Mouse (Mus musculus) limb, embryonic 13.5 days (tissue): ENCODE measurements around the gene Tex19.1. TPM values are rescaled to one million over a fixed set of nuclear protein-coding genes. Genes with fewer than 3 reads are reported as not detected.
"Not testable (repeated sequence)": the region's sequence is repeated elsewhere in the genome, so short reads cannot be mapped to it uniquely, and the experiment has no call there.

Source experiments
- ATAC-seq: fragments of 200-750 bp; cut with Nextera tagmentation; 2 replicates; pipeline ENCODE4 v1.8.0; 2017; ENCODE audit warnings: low read depth, moderate number of reproducible peaks, moderate TSS enrichment; ENCODE audit not compliant: low FRiP score
- H3K27ac ChIP-seq: fragments of 300-500 bp; sonication (generic); 2 replicates; pipeline ENCODE4 v1.5.1; 2015; ENCODE audit warnings: inconsistent platforms, mild to moderate bottlenecking, moderate library complexity
- H3K27me3 ChIP-seq: fragments of 300-500 bp; sonication (generic); 2 replicates; pipeline ENCODE4 v1.6.1; 2015; ENCODE audit warnings: mild to moderate bottlenecking, inconsistent platforms
- H3K36me3 ChIP-seq: fragments of 300-500 bp; sonication (generic); 2 replicates; pipeline ENCODE4 v1.6.1; 2015; ENCODE audit warnings: inconsistent platforms, mild to moderate bottlenecking, moderate library complexity
- H3K4me1 ChIP-seq: fragments of 300-500 bp; sonication (generic); 2 replicates; pipeline ENCODE4 v1.6.1; 2015; ENCODE audit warnings: inconsistent platforms
- H3K4me2 ChIP-seq: fragments of 300-500 bp; sonication (generic); replicated peaks from 2 replicates; pipeline ENCODE4 v1.6.1; 2015; ENCODE audit warnings: inconsistent platforms, mild to moderate bottlenecking, moderate library complexity
- H3K4me3 ChIP-seq: fragments of 300-500 bp; sonication (generic); 2 replicates; pipeline ENCODE4 v1.5.1; 2015; ENCODE audit warnings: moderate library complexity, mild to moderate bottlenecking, inconsistent platforms
- H3K9ac ChIP-seq: fragments of 300-500 bp; sonication (generic); 2 replicates; pipeline ENCODE4 v1.6.1; 2015; ENCODE audit warnings: mild to moderate bottlenecking, inconsistent platforms
- H3K9me3 ChIP-seq: fragments of 300-500 bp; sonication (generic); 2 replicates; pipeline ENCODE4 v1.6.1; 2016; ENCODE audit warnings: inconsistent platforms
- WGBS: fragments of 180-500 bp; shearing (Covaris S2); methylation state at CpG from one replicate; pipeline ENCODE4 v1.1.7; 2015; 5-methylcytosine and 5-hydroxymethylcytosine counted together
- polyA plus RNA-seq: library from polyadenylated mRNA; unstranded; fragments of >200 nt; fragmentation: Nextera tagmentation; extraction: Ambion mirVana; gene quantifications from 2 replicates; pipeline ENCODE4 v1.2.1, GENCODE M21; 2015

Tex19.1 gene
- not detected in 2 replicates for polyA plus RNA-seq

- no peaks in the 10 kb centered on the region for H3K36me3 ChIP-seq
- no peaks in the 10 kb centered on the region for H3K4me1 ChIP-seq
- H3K27ac ChIP-seq, result no peak within 1 kb of the TSS
- no peaks in the 10 kb centered on the region for H3K27me3 ChIP-seq
- no peaks in the 10 kb centered on the region for H3K9me3 ChIP-seq
- no peak within 1 kb of the TSS for H3K4me3 ChIP-seq
- H3K9ac ChIP-seq, result no peak within 1 kb of the TSS
- no peak for ATAC-seq
- no peak within 1 kb of the TSS for H3K4me2 ChIP-seq
- WGBS, result 88% methylated on average over 22 of the region's 22 CpGs
Measured at GRCm38 (mm10) chr11:121145865-121146264, at the start of gene Tex19.1. Tex19.1 (plus strand) TSS chr11:121146143.

- Histone ChIP-seq H3K27ac (no peak overlapping the region), H3K9me3 (no peaks in the 10 kb centered on the region), H3K4me2 (no peak overlapping the region), H3K4me1 (no peaks in the 10 kb centered on the region), H3K36me3 (no peaks in the 10 kb centered on the region), H3K4me3 (no peak overlapping the region), H3K9ac (no peak overlapping the region), H3K27me3 (no peaks in the 10 kb centered on the region)
- ATAC-seq, result no peak
- 74% methylated on average over 7 of the region's 7 CpGs for WGBS
Measured at GRCm38 (mm10) chr11:121099762-121100161, 46.2 kb upstream of the Tex19.1 start.

GRCm38 (mm10) chr11:121100692-121101091 is 45.3 kb upstream of the Tex19.1 start:
- Histone ChIP-seq H3K27ac (no peak overlapping the region), H3K36me3 (no peaks in the 10 kb centered on the region), H3K27me3 (no peaks in the 10 kb centered on the region), H3K9ac (no peak overlapping the region), H3K4me3 (no peak overlapping the region), H3K9me3 (no peaks in the 10 kb centered on the region), H3K4me1 (no peaks in the 10 kb centered on the region), H3K4me2 (no peak overlapping the region)
- WGBS, result 42% methylated on average over 7 of the region's 7 CpGs
- no peak for ATAC-seq

- H3K36me3 ChIP-seq, result no peaks in the 10 kb centered on the region
- H3K27me3 ChIP-seq, result no peaks in the 10 kb centered on the region
- no peaks in the 10 kb centered on the region for H3K9me3 ChIP-seq
- WGBS, result 87% methylated on average over 4 of the region's 4 CpGs
- no peak overlapping the region for H3K4me2 ChIP-seq
- H3K27ac ChIP-seq, result no peak overlapping the region
- no peaks in the 10 kb centered on the region for H3K4me1 ChIP-seq
- H3K9ac ChIP-seq, result no peak overlapping the region
- ATAC-seq, result no peak
- H3K4me3 ChIP-seq, result no peak overlapping the region
Measured at GRCm38 (mm10) chr11:121101124-121101805, 44.7 kb upstream of the Tex19.1 start.

GRCm38 (mm10) chr11:121107242-121107641 is 38.7 kb upstream of the Tex19.1 start:
- H3K27me3 ChIP-seq, H3K36me3 ChIP-seq, H3K9ac ChIP-seq, H3K4me3 ChIP-seq, H3K9me3 ChIP-seq, H3K4me1 ChIP-seq, H3K4me2 ChIP-seq, H3K27ac ChIP-seq, ATAC-seq: not testable (repeated sequence)
- WGBS, result 76% methylated on average over 1 of the region's 1 CpGs

GRCm38 (mm10) chr11:121108061-121108460 is 37.9 kb upstream of the Tex19.1 start:
- no peak overlapping the region for H3K4me3 ChIP-seq
- H3K4me2 ChIP-seq, result no peak overlapping the region
- ATAC-seq, result no peak
- H3K9me3 ChIP-seq, result no peaks in the 10 kb centered on the region
- H3K36me3 ChIP-seq, result no peaks in the 10 kb centered on the region
- no peak overlapping the region for H3K27ac ChIP-seq
- H3K4me1 ChIP-seq, result no peaks in the 10 kb centered on the region; the same call in 1 of the 2 replicates
- 72% methylated on average over 9 of the region's 9 CpGs for WGBS
- no peaks in the 10 kb centered on the region for H3K27me3 ChIP-seq
- no peak overlapping the region for H3K9ac ChIP-seq

GRCm38 (mm10) chr11:121109986-121110385 is 36.0 kb upstream of the Tex19.1 start:
- Histone ChIP-seq H3K9me3 (no peaks in the 10 kb centered on the region), H3K27me3 (no peaks in the 10 kb centered on the region), H3K36me3 (no peaks in the 10 kb centered on the region), H3K9ac (no peak overlapping the region), H3K4me1 (no peaks in the 10 kb centered on the region; the same call in 1 of the 2 replicates), H3K27ac (no peak overlapping the region), H3K4me3 (no peak overlapping the region), H3K4me2 (no peak overlapping the region)
- ATAC-seq, result no peak
- 29% methylated on average over 2 of the region's 2 CpGs for WGBS

GRCm38 (mm10) chr11:121111051-121111450 is 34.9 kb upstream of the Tex19.1 start:
- no peaks in the 10 kb centered on the region for H3K27me3 ChIP-seq
- no peak for ATAC-seq
- no peak overlapping the region for H3K27ac ChIP-seq
- H3K4me3 ChIP-seq, result no peak overlapping the region
- no peak overlapping the region for H3K9ac ChIP-seq
- H3K4me2 ChIP-seq, result no peak overlapping the region
- WGBS, result 76% methylated on average over 3 of the region's 3 CpGs
- H3K4me1 ChIP-seq, result no peaks in the 10 kb centered on the region; the same call in 1 of the 2 replicates
- no peaks in the 10 kb centered on the region for H3K9me3 ChIP-seq
- H3K36me3 ChIP-seq, result no peaks in the 10 kb centered on the region

GRCm38 (mm10) chr11:121111601-121112000 is 34.3 kb upstream of the Tex19.1 start:
- WGBS, result 63% methylated on average over 1 of the region's 1 CpGs
- no peak overlapping the region for H3K4me2 ChIP-seq
- no peaks in the 10 kb centered on the region for H3K36me3 ChIP-seq
- no peaks in the 10 kb centered on the region; the same call in 1 of the 2 replicates for H3K4me1 ChIP-seq
- H3K27me3 ChIP-seq, result no peaks in the 10 kb centered on the region
- no peak overlapping the region for H3K4me3 ChIP-seq
- H3K9ac ChIP-seq, result no peak overlapping the region
- H3K9me3 ChIP-seq, result no peaks in the 10 kb centered on the region
- ATAC-seq, result no peak
- no peak overlapping the region for H3K27ac ChIP-seq

- 80% methylated on average over 5 of the region's 5 CpGs for WGBS
- H3K4me3 ChIP-seq, result no peak overlapping the region
- H3K27ac ChIP-seq, result no peak overlapping the region
- H3K27me3 ChIP-seq, result no peaks in the 10 kb centered on the region
- H3K36me3 ChIP-seq, result no peaks in the 10 kb centered on the region
- no peak overlapping the region for H3K4me2 ChIP-seq
- H3K4me1 ChIP-seq, result no peaks in the 10 kb centered on the region; the same call in 1 of the 2 replicates
- no peaks in the 10 kb centered on the region for H3K9me3 ChIP-seq
- no peak overlapping the region for H3K9ac ChIP-seq
- ATAC-seq, result no peak
Measured at GRCm38 (mm10) chr11:121112091-121112775, 33.7 kb upstream of the Tex19.1 start.

GRCm38 (mm10) chr11:121118106-121118505 is 27.8 kb upstream of the Tex19.1 start:
- Histone ChIP-seq H3K27me3 (no peaks in the 10 kb centered on the region), H3K9me3 (no peaks in the 10 kb centered on the region), H3K4me1 (no peaks in the 10 kb centered on the region), H3K27ac (no peak overlapping the region), H3K4me2 (no peak overlapping the region), H3K9ac (no peak overlapping the region), H3K36me3 (no peaks in the 10 kb centered on the region), H3K4me3 (no peak overlapping the region)
- ATAC-seq, result no peak
- 94% methylated on average over 18 of the region's 18 CpGs for WGBS

GRCm38 (mm10) chr11:121118577-121118976 is 27.4 kb upstream of the Tex19.1 start, which contains the start of gene Tex19.2:
Tex19.2 (minus strand) TSS chr11:121118677.
- no peaks in the 10 kb centered on the region for H3K4me1 ChIP-seq
- H3K4me3 ChIP-seq, result no peak within 1 kb of the TSS
- H3K27me3 ChIP-seq, result no peaks in the 10 kb centered on the region
- H3K27ac ChIP-seq, result no peak within 1 kb of the TSS
- H3K9ac ChIP-seq, result no peak within 1 kb of the TSS
- no peak within 1 kb of the TSS for H3K4me2 ChIP-seq
- WGBS, result 83% methylated on average over 3 of the region's 3 CpGs
- ATAC-seq, result no peak
- no peaks in the 10 kb centered on the region for H3K9me3 ChIP-seq
- H3K36me3 ChIP-seq, result no peaks in the 10 kb centered on the region
